Mouse (Mus musculus) stomach, postnatal 0 days (tissue): ENCODE measurements around the gene Gm17783. TPM values are rescaled to one million over a fixed set of nuclear protein-coding genes. Genes with fewer than 3 reads are reported as not detected.
"Not testable (repeated sequence)": the region's sequence is repeated elsewhere in the genome, so short reads cannot be mapped to it uniquely, and the experiment has no call there.

Experiments
- ATAC-seq: fragments of 200-750 bp; cut with Nextera tagmentation; 2 replicates; pipeline ENCODE4 v1.8.0; 2017; ENCODE audit not compliant: low FRiP score, low TSS enrichment
- DNase-seq: peaks from one replicate; pipeline ENCODE4 v3.0.0-alpha.2; 2016; ENCODE audit warnings: low spot score
- H3K27ac ChIP-seq: fragments of 300-500 bp; sonication (generic); replicated peaks from 2 replicates; pipeline ENCODE4 v1.5.1; 2014; ENCODE audit warnings: mild to moderate bottlenecking, control low read depth
- H3K27me3 ChIP-seq: fragments of 300-500 bp; sonication (generic); 2 replicates; pipeline ENCODE4 v1.6.1; 2014; ENCODE audit warnings: low read length; ENCODE audit not compliant: control insufficient read depth, insufficient read depth
- H3K36me3 ChIP-seq: fragments of 300-500 bp; sonication (generic); 2 replicates; pipeline ENCODE4 v1.6.1; 2014; ENCODE audit warnings: low read length, mixed read lengths; ENCODE audit not compliant: control insufficient read depth, insufficient read depth
- H3K4me1 ChIP-seq: fragments of 300-500 bp; sonication (generic); replicated peaks from 2 replicates; pipeline ENCODE4 v1.6.1; 2014; ENCODE audit warnings: antibody characterized with exemption; ENCODE audit not compliant: control insufficient read depth, insufficient read depth
- H3K4me2 ChIP-seq: fragments of 300-500 bp; sonication (generic); replicated peaks from 2 replicates; pipeline ENCODE4 v1.6.1; 2014; ENCODE audit warnings: low read depth, mild to moderate bottlenecking, control low read depth, moderate library complexity
- H3K4me3 ChIP-seq: fragments of 300-500 bp; sonication (generic); 2 replicates; pipeline ENCODE4 v1.5.1; 2014; ENCODE audit warnings: low read depth, low read length, control low read depth
- H3K9ac ChIP-seq: fragments of 300-500 bp; sonication (generic); 2 replicates; pipeline ENCODE4 v1.6.1; 2014; ENCODE audit warnings: mild to moderate bottlenecking, low read length, control low read depth, mixed read lengths
- H3K9me3 ChIP-seq: fragments of 300-500 bp; sonication (generic); 2 replicates; pipeline ENCODE4 v1.6.1; 2016; ENCODE audit warnings: low read length; ENCODE audit not compliant: control insufficient read depth
- CTCF ChIP-seq: IDR thresholded peaks from 2 replicates; pipeline ENCODE4 v1.5.1; 2016; ENCODE audit warnings: antibody characterized with exemption, low read depth, mild to moderate bottlenecking, moderate library complexity
- EP300 ChIP-seq: optimal IDR thresholded peaks from 2 replicates; pipeline ENCODE3; 2016; ENCODE audit warnings: antibody characterized with exemption
- WGBS: fragments of 180-500 bp; shearing (Covaris S2); extraction: QIAGEN DNeasy Blood & Tissue Kit; methylation state at CpG from one replicate; pipeline ENCODE4 v1.1.7; 2014; 5-methylcytosine and 5-hydroxymethylcytosine counted together
- polyA plus RNA-seq: library from polyadenylated mRNA; unstranded; fragments of >200 nt; fragmentation: Nextera tagmentation; extraction: Ambion mirVana; gene quantifications from 2 replicates; pipeline ENCODE4 v1.2.1, GENCODE M21; 2015

The Gm17783 gene
- polyA plus RNA-seq, 1 experiment from 2014 or later = 0.11 TPM

GRCm38 (mm10) chr16:45544341-45544740 is 12.5 kb upstream of the Gm17783 start:
- Histone ChIP-seq H3K4me2 (no peak overlapping the region), H3K4me3 (no peak overlapping the region), H3K9ac (no peak overlapping the region), H3K27me3 (no peaks in the 10 kb centered on the region), H3K36me3 (no peaks in the 10 kb centered on the region), H3K9me3 (no peaks in the 10 kb centered on the region), H3K4me1 (no peaks in the 10 kb centered on the region), H3K27ac (no peak overlapping the region)
- DNase-seq (no peak), ATAC-seq (no peak)
- no peak for TF ChIP-seq EP300
- no peak for TF ChIP-seq CTCF
- 64% methylated on average over 3 of the region's 3 CpGs for WGBS

- Histone ChIP-seq H3K4me1 (no peaks in the 10 kb centered on the region), H3K27me3 (no peaks in the 10 kb centered on the region), H3K4me3 (no peak overlapping the region), H3K4me2 (no peak overlapping the region), H3K36me3 (no peaks in the 10 kb centered on the region), H3K9me3 (no peaks in the 10 kb centered on the region), H3K9ac (no peak overlapping the region), H3K27ac (no peak overlapping the region)
- no peak for ATAC-seq
- DNase-seq = no peak
- no peak for TF ChIP-seq CTCF
- no peak for TF ChIP-seq EP300
Observed at GRCm38 (mm10) chr16:45542108-45542507, 10.3 kb upstream of the Gm17783 start.

GRCm38 (mm10) chr16:45538342-45538741 is 6.5 kb upstream of the Gm17783 start:
- WGBS = 45% methylated on average over 1 of the region's 1 CpGs
- ATAC-seq = not testable (repeated sequence)

GRCm38 (mm10) chr16:45535009-45535408 is 3.2 kb upstream of the Gm17783 start, which contains the start of gene Slc9c1:
TSS of gene Slc9c1 (plus strand) at chr16:45535309.
- Histone ChIP-seq H3K4me2 (no peak within 1 kb of the TSS), H3K27ac (no peak within 1 kb of the TSS), H3K9me3 (no peaks in the 10 kb centered on the region), H3K27me3 (no peaks in the 10 kb centered on the region), H3K9ac (no peak within 1 kb of the TSS), H3K4me3 (no peak within 1 kb of the TSS), H3K4me1 (no peaks in the 10 kb centered on the region), H3K36me3 (no peaks in the 10 kb centered on the region)
- no peak for TF ChIP-seq CTCF
- no peak for TF ChIP-seq EP300
- no peak for ATAC-seq
- DNase-seq = no peak
- 90% methylated on average over 5 of the region's 5 CpGs for WGBS

More at GRCm38 (mm10) chr16:45538342-45538741, 6.5 kb upstream of the Gm17783 start:
- not testable (repeated sequence) for H3K4me1 ChIP-seq, H3K27ac ChIP-seq, H3K4me3 ChIP-seq, H3K4me2 ChIP-seq, DNase-seq, H3K9me3 ChIP-seq, H3K27me3 ChIP-seq, H3K9ac ChIP-seq, H3K36me3 ChIP-seq

GRCm38 (mm10) chr16:45525551-45525950 is 6.3 kb downstream of the Gm17783 start:
- no peak overlapping the region for H3K27ac ChIP-seq
- DNase-seq (no peak), ATAC-seq (no peak)
- 60% methylated on average over 5 of the region's 5 CpGs for WGBS
- no peak overlapping the region for H3K4me2 ChIP-seq
- no peaks in the 10 kb centered on the region for H3K27me3 ChIP-seq
- no peaks in the 10 kb centered on the region for H3K4me1 ChIP-seq
- no peaks in the 10 kb centered on the region for H3K36me3 ChIP-seq
- no peak overlapping the region for H3K9ac ChIP-seq
- H3K4me3 ChIP-seq = no peak overlapping the region
- H3K9me3 ChIP-seq = no peaks in the 10 kb centered on the region
- TF ChIP-seq CTCF (no peak), EP300 (no peak)

- Histone ChIP-seq H3K27me3 (no peaks in the 10 kb centered on the region), H3K4me1 (no peaks in the 10 kb centered on the region), H3K9me3 (no peaks in the 10 kb centered on the region), H3K36me3 (no peaks in the 10 kb centered on the region), H3K9ac (no peak overlapping the region), H3K27ac (no peak overlapping the region), H3K4me2 (no peak overlapping the region), H3K4me3 (no peak overlapping the region)
- DNase-seq (no peak), ATAC-seq (no peak)
- 66% methylated on average over 1 of the region's 1 CpGs for WGBS
- TF ChIP-seq EP300 (no peak), CTCF (no peak)
Observed at GRCm38 (mm10) chr16:45495326-45495725, 36.5 kb downstream of the Gm17783 start.
